Mouse (Mus musculus) kidney, adult 2 months (tissue): ENCODE data around the gene Dedd2.

Experiments
- CTCF ChIP-seq: fragments of 200-500 bp; conservative IDR thresholded peaks from 2 replicates; pipeline ENCODE4 v1.5.1; 2011; ENCODE audit warnings: low read depth, mild to moderate bottlenecking, control low read depth, low read length, moderate library complexity, mixed read lengths; ENCODE audit not compliant: insufficient read depth, insufficient read length
- POLR2A ChIP-seq: fragments of 200-500 bp; IDR thresholded peaks from one replicate; pipeline ENCODE4 v1.6.1; 2011; ENCODE audit warnings: low read depth, low read length, control low read depth

DNA sequence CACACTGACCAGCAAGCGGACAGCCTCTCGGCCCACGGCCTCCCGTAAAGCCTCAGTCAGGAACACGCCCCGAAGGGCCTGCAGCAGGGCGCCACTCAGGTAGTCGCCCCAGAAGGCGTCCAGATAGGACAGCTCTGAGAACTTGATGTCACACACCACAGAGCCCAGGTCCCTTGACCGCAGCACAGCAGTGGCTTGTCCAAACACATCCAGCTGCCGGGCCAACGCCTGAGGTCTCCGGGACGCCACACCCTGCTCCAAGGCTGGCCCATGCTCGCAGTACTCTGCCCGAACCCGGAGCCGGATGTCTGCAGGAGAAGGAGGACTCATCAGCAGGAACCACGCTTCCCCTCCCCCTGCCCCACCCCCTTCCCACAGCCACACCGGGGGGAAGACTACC lies 16.8 kb downstream of the Dedd2 start:
- TF ChIP-seq CTCF (no peak), POLR2A (no peak)
